Mouse (Mus musculus) neural tube, embryonic 14.5 days (tissue): ENCODE measurements at regions not wholly inside any gene's neighbourhood (a gene's known extent, or its start where the extent isn't known, plus 50 kb on each side); places are given as distances from the start of the nearest gene placed in this dataset.

ENCODE experiments used
- ATAC-seq: fragments of 200-750 bp; cut with Nextera tagmentation; 2 replicates; pipeline ENCODE4 v1.8.0; 2017; ENCODE audit warnings: low read depth, mild to moderate bottlenecking, moderate TSS enrichment, moderate library complexity
- H3K27ac ChIP-seq: fragments of 300-500 bp; sonication (generic); 2 replicates; pipeline ENCODE4 v1.5.1; 2014; ENCODE audit warnings: low read depth, mild to moderate bottlenecking, control low read depth, low read length, moderate library complexity, mixed read lengths
- H3K27me3 ChIP-seq: fragments of 300-500 bp; sonication (generic); 2 replicates; pipeline ENCODE4 v1.6.1; 2014; ENCODE audit warnings: low read length; ENCODE audit not compliant: control insufficient read depth, insufficient read depth
- H3K36me3 ChIP-seq: fragments of 300-500 bp; sonication (generic); 2 replicates; pipeline ENCODE4 v1.6.1; 2014; ENCODE audit warnings: low read length, mixed read lengths; ENCODE audit not compliant: control insufficient read depth, insufficient read depth
- H3K4me1 ChIP-seq: fragments of 300-500 bp; sonication (generic); 2 replicates; pipeline ENCODE4 v1.6.1; 2014; ENCODE audit warnings: low read length; ENCODE audit not compliant: control insufficient read depth, insufficient read depth
- H3K4me2 ChIP-seq: fragments of 300-500 bp; sonication (generic); 2 replicates; pipeline ENCODE4 v1.6.1; 2014; ENCODE audit warnings: mild to moderate bottlenecking, low read depth, low read length, control low read depth
- H3K4me3 ChIP-seq: fragments of 300-500 bp; sonication (generic); 2 replicates; pipeline ENCODE4 v1.5.1; 2014; ENCODE audit warnings: low read depth, low read length, control low read depth, mixed read lengths
- H3K9ac ChIP-seq: fragments of 300-500 bp; sonication (generic); replicated peaks from 2 replicates; pipeline ENCODE4 v1.6.1; 2014; ENCODE audit warnings: low read depth, mild to moderate bottlenecking, control low read depth, low read length, mixed read lengths
- H3K9me3 ChIP-seq: fragments of 300-500 bp; sonication (generic); 2 replicates; pipeline ENCODE4 v1.6.1; 2016; ENCODE audit warnings: low read length; ENCODE audit not compliant: control insufficient read depth
- WGBS: fragments of 180-500 bp; shearing (Covaris S2); extraction: QIAGEN DNeasy Blood & Tissue Kit; methylation state at CpG from one replicate; pipeline ENCODE4 v1.1.7; 2014; 5-methylcytosine and 5-hydroxymethylcytosine counted together

DNA sequence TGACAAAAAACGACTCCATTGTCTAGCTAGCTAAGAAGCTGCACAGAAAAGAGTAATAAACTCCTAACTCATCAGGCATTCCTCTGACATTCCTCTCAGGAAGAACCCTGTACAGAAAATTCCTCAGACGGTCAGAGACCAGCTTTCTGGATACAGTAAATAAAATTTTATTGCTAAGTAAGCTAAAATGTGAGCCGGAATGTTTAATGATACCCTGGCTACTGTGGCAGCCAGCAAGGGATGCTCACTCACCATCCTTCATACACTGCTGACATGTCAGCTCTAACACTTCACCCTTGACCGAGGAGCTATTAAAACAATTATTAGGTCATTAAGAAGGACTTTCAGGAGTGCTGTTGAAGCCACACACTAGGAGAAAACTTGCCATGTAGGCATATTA lies 308.3 kb upstream of the Cblb start:
- H3K27ac ChIP-seq, result no peak overlapping the region
- no peak for ATAC-seq
- H3K4me1 ChIP-seq, result no peaks in the 10 kb centered on the region
- H3K27me3 ChIP-seq, result no peaks in the 10 kb centered on the region
- 36% methylated on average over 4 of the region's 4 CpGs for WGBS
- no peak overlapping the region for H3K9ac ChIP-seq
- H3K4me2 ChIP-seq, result no peak overlapping the region
- H3K36me3 ChIP-seq, result no peaks in the 10 kb centered on the region
- no peak overlapping the region for H3K4me3 ChIP-seq
- H3K9me3 ChIP-seq, result no peaks in the 10 kb centered on the region

DNA sequence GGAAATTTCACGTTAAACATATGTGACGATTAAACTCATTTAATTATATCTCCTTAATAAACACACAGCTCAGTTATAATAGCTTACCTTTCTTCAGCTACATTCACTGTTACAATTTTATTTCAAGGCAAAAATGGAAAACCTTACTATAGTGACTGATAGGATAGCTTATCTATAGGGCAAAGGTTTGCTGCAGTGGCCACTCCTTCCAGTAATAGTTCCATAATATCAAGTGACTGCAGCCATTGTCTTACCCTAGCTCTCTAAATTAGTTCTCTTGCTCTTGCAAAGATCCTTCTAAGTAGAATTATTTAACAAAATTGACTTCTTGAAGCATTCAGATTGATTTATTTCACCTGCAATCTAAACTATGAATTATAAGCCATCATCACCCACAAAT lies 289.1 kb upstream of the Cblb start:
- Histone ChIP-seq H3K27me3 (no peaks in the 10 kb centered on the region), H3K36me3 (no peaks in the 10 kb centered on the region), H3K4me2 (no peak overlapping the region), H3K4me1 (no peaks in the 10 kb centered on the region), H3K9me3 (no peaks in the 10 kb centered on the region), H3K27ac (no peak overlapping the region), H3K9ac (no peak overlapping the region), H3K4me3 (no peak overlapping the region)
- ATAC-seq, result no peak
- WGBS, result 95% methylated on average over 2 of the region's 2 CpGs

GRCm38 (mm10) chr16:51751878-51752277 lies 279.1 kb upstream of the Cblb start:
- Histone ChIP-seq H3K27me3 (no peaks in the 10 kb centered on the region), H3K9me3 (no peaks in the 10 kb centered on the region), H3K9ac (no peak overlapping the region), H3K4me3 (no peak overlapping the region), H3K27ac (0 out of 2 replicates have a peak overlapping the region, but pooled peaks have one; percentile 8), H3K4me1 (no peaks in the 10 kb centered on the region), H3K4me2 (no peak overlapping the region), H3K36me3 (no peaks in the 10 kb centered on the region)
- 10% methylated on average over 7 of the region's 7 CpGs for WGBS
- peak; percentile 81 for ATAC-seq

GRCm38 (mm10) chr16:51758361-51759227 lies 272.4 kb upstream of the Cblb start:
- Histone ChIP-seq H3K4me3 (no peak overlapping the region), H3K36me3 (no peaks in the 10 kb centered on the region), H3K27ac (no peak overlapping the region), H3K9me3 (no peaks in the 10 kb centered on the region), H3K9ac (no peak overlapping the region), H3K4me2 (no peak overlapping the region), H3K27me3 (no peaks in the 10 kb centered on the region), H3K4me1 (no peaks in the 10 kb centered on the region)
- ATAC-seq, result peak; percentile 41; the same call in 1 of the 2 replicates
- WGBS, result 49% methylated on average over 9 of the region's 9 CpGs

GRCm38 (mm10) chr16:51759228-51759647 lies 271.8 kb upstream of the Cblb start:
- Histone ChIP-seq H3K4me2 (no peak overlapping the region), H3K27me3 (no peaks in the 10 kb centered on the region), H3K36me3 (no peaks in the 10 kb centered on the region), H3K9me3 (no peaks in the 10 kb centered on the region), H3K27ac (no peak overlapping the region), H3K9ac (no peak overlapping the region), H3K4me3 (no peak overlapping the region), H3K4me1 (no peaks in the 10 kb centered on the region)
- no peak for ATAC-seq
- 63% methylated on average over 4 of the region's 4 CpGs for WGBS

DNA sequence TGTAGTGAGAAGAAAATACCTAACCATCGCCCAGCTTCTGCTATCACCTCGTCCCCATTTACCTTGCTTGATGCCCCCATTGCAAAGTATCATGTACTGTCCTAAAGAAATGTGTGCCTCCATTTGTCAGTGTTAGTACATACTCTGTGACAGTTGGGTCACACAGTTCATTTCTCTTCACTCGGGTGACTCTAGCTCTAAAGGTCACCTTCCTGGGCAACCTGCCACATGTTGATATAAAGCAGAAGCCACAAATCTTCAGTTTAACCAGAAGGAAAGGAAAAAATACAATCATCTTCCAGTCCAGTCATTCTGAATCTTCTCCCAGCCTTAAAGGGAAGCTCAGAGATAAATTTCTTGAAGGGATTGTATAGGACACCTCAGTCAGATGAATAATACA lies 263.5 kb upstream of the Cblb start:
- Histone ChIP-seq H3K27me3 (no peaks in the 10 kb centered on the region), H3K4me2 (no peak overlapping the region), H3K36me3 (no peaks in the 10 kb centered on the region), H3K4me1 (no peaks in the 10 kb centered on the region), H3K27ac (no peak overlapping the region), H3K9ac (no peak overlapping the region), H3K9me3 (no peaks in the 10 kb centered on the region), H3K4me3 (no peak overlapping the region)
- ATAC-seq, result no peak
- 78% methylated on average over 3 of the region's 3 CpGs for WGBS

DNA sequence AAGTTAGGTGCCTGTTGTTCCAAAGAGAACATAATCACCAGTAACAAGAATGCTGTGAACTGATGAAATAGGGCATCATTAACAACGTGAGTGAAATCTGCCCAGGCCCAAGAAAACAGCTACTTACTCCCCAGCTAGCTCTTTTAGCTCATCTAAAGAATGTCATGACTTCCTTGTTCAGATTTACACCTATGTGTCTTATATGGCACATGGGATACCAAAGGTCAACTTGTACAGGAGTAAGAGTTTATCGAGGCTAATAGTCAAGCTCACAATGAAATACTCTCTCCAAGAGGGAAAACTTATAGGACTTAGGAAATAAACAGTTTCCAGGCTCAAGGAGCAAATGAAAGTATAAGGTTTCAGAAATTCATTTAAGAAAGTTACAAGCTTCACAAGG lies 252.1 kb upstream of the Cblb start:
- Histone ChIP-seq H3K4me2 (no peak overlapping the region), H3K4me3 (no peak overlapping the region), H3K4me1 (no peaks in the 10 kb centered on the region), H3K27me3 (no peaks in the 10 kb centered on the region), H3K36me3 (no peaks in the 10 kb centered on the region), H3K9ac (no peak overlapping the region), H3K27ac (no peak overlapping the region), H3K9me3 (no peaks in the 10 kb centered on the region)
- WGBS, result 77% methylated on average over 2 of the region's 2 CpGs
- no peak for ATAC-seq

- Histone ChIP-seq H3K4me1 (no peaks in the 10 kb centered on the region), H3K9me3 (no peaks in the 10 kb centered on the region), H3K4me2 (no peak overlapping the region), H3K4me3 (no peak overlapping the region), H3K27ac (no peak overlapping the region), H3K9ac (no peak overlapping the region), H3K36me3 (no peaks in the 10 kb centered on the region), H3K27me3 (no peaks in the 10 kb centered on the region)
- ATAC-seq, result no peak
- WGBS, result 92% methylated on average over 3 of the region's 3 CpGs
These were observed 236.0 kb upstream of the Cblb start for GRCm38 (mm10) chr16:51795003-51795402.

DNA sequence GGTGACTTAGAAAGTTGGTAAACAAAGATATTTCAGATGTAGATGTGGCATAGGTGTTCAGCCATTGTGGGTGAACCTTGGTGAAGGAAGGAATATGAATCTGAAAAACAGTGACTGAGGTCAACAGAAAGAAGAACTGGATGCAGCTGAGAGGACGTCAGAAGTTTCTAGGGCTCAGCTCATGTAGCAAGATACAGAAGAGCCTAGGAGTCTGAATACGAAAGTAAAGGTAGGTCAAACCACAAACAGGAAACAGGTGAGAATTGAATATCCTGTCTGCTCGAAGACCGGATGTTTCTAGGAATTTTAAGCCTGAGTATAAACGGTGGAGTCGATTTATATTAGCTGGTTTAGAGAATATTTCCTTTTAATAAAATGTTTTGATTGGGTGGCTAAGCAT lies 223.7 kb upstream of the Cblb start:
- ATAC-seq, result no peak
- Histone ChIP-seq H3K4me2 (no peak overlapping the region), H3K4me1 (no peaks in the 10 kb centered on the region), H3K4me3 (no peak overlapping the region), H3K27me3 (no peaks in the 10 kb centered on the region), H3K9ac (no peak overlapping the region), H3K27ac (no peak overlapping the region), H3K9me3 (no peaks in the 10 kb centered on the region), H3K36me3 (no peaks in the 10 kb centered on the region)
- 86% methylated on average over 6 of the region's 6 CpGs for WGBS
